Mouse (Mus musculus) myocyte (in vitro differentiated cells): Measurements from ENCODE around the gene Gm37240. TPM values are rescaled to one million over a fixed set of nuclear protein-coding genes. Genes with fewer than 3 reads are reported as not detected.

Experiments
- H3K27me3 ChIP-seq: one replicate; pipeline ENCODE4 v1.6.1; 2011; ENCODE audit not compliant: control insufficient read depth, insufficient read depth, insufficient read length
- H3K36me3 ChIP-seq: one replicate; pipeline ENCODE4 v1.6.1; 2011; ENCODE audit not compliant: control insufficient read depth, insufficient read depth
- H3K4me2 ChIP-seq: one replicate; pipeline ENCODE4 v1.6.1; 2011; ENCODE audit warnings: low read depth, control low read depth
- H3K4me3 ChIP-seq: one replicate; pipeline ENCODE4 v1.5.1; 2011; ENCODE audit warnings: mild to moderate bottlenecking, control low read depth, moderate library complexity
- H3K79me2 ChIP-seq: one replicate; pipeline ENCODE4 v1.6.1; 2011; ENCODE audit not compliant: control insufficient read depth, insufficient read depth
- H3ac ChIP-seq: one replicate; pipeline ENCODE4 v1.6.1; 2011; ENCODE audit not compliant: control insufficient read depth, insufficient read length
- CEBPB ChIP-seq: IDR thresholded peaks from 2 replicates; pipeline ENCODE4 v1.6.1; 2011; ENCODE audit warnings: mild to moderate bottlenecking, moderate library complexity; ENCODE audit not compliant: poor library complexity, insufficient read depth, severe bottlenecking
- E2F4 ChIP-seq: IDR thresholded peaks from one replicate; pipeline ENCODE4 v1.6.1; 2011; ENCODE audit warnings: mild to moderate bottlenecking, control low read depth, moderate library complexity; ENCODE audit not compliant: insufficient read depth
- MAX ChIP-seq: IDR thresholded peaks from one replicate; pipeline ENCODE4 v1.6.1; 2011; ENCODE audit warnings: low read depth, mild to moderate bottlenecking, control low read depth
- MYOD1 ChIP-seq, 3 experiments: IDR thresholded peaks; one replicate each; pipeline ENCODE4 v1.6.1; 2011; ENCODE audit warnings: control low read depth in 2 of 3, low read depth in 2 of 3, mild to moderate bottlenecking in 2 of 3, moderate library complexity in 1 of 3; ENCODE audit not compliant: insufficient read length in 2 of 3, control insufficient read depth in 1 of 3
- MYOG ChIP-seq, 3 experiments: IDR thresholded peaks; one replicate each; pipeline ENCODE4 v1.6.1; 2011; ENCODE audit warnings: control low read depth in 2 of 3, low read depth in 2 of 3, mild to moderate bottlenecking in 2 of 3; ENCODE audit not compliant: insufficient read length in 2 of 3, control insufficient read depth in 1 of 3, insufficient read depth in 1 of 3
- POLR2A ChIP-seq: IDR thresholded peaks from one replicate; pipeline ENCODE4 v1.6.1; 2011; ENCODE audit warnings: low read depth, mild to moderate bottlenecking, control low read depth, moderate library complexity; ENCODE audit not compliant: insufficient read length
- POLR2AphosphoS2 ChIP-seq: IDR thresholded peaks from one replicate; pipeline ENCODE4 v1.6.1; 2011; ENCODE audit warnings: low read depth, control low read depth; ENCODE audit not compliant: insufficient read length
- REST ChIP-seq: IDR thresholded peaks from one replicate; pipeline ENCODE4 v1.6.1; 2011; ENCODE audit warnings: mild to moderate bottlenecking, control low read depth, moderate library complexity; ENCODE audit not compliant: insufficient read depth, insufficient read length
- SRF ChIP-seq: IDR thresholded peaks from one replicate; pipeline ENCODE4 v1.6.1; 2011; ENCODE audit warnings: low read depth; ENCODE audit not compliant: control insufficient read depth, insufficient read length
- TCF12 ChIP-seq: IDR thresholded peaks from one replicate; pipeline ENCODE4 v1.6.1; 2011; ENCODE audit warnings: mild to moderate bottlenecking, control low read depth; ENCODE audit not compliant: poor library complexity, insufficient read depth, severe bottlenecking
- TCF3 ChIP-seq: IDR thresholded peaks from one replicate; pipeline ENCODE4 v1.6.1; 2011; ENCODE audit warnings: low read depth, control low read depth; ENCODE audit not compliant: insufficient read length
- USF1 ChIP-seq: IDR thresholded peaks from one replicate; pipeline ENCODE4 v1.6.1; 2011; ENCODE audit warnings: low read depth, mild to moderate bottlenecking, control low read depth, moderate library complexity
- polyA plus RNA-seq: library from polyadenylated mRNA; unstranded; fragments of >200 nt; fragmentation: generic; extraction: Trizol; gene quantifications from one replicate; pipeline ENCODE4 v1.2.1, GENCODE M21; 2012; ENCODE audit warnings: missing spikeins

Gm37240 gene
- polyA plus RNA-seq, 1 experiment, result 8.7 TPM

- Histone ChIP-seq H3K36me3 (no peaks in the 10 kb centered on the region), H3K27me3 (no peaks in the 10 kb centered on the region), H3ac (no peak overlapping the region), H3K4me3 (no peak overlapping the region), H3K4me2 (no peak overlapping the region), H3K79me2 (peaks cover 11% of the 10 kb centered on the region)
- TF ChIP-seq E2F4, result no peak
- peak in 2 of 3 experiments; percentile 60 to 71 for TF ChIP-seq MYOG (IDR thresholded peaks at IDR 0.05; ENCODE audit: control insufficient read depth in 1 of 3, insufficient read depth in 1 of 3, insufficient read length in 2 of 3, low read depth in 2 of 3)
- TF ChIP-seq USF1, result peak; percentile 46
- no peak for TF ChIP-seq REST
- peak in 2 of 3 experiments; percentile 8 to 83 for TF ChIP-seq MYOD1 (IDR thresholded peaks at IDR 0.05; ENCODE audit: control insufficient read depth in 1 of 3, insufficient read length in 2 of 3, low read depth in 2 of 3)
These were observed 53.7 kb downstream of the Gm37240 start for GRCm38 (mm10) chr3:85833627-85834026.

GRCm38 (mm10) chr3:85832490-85833155 lies 54.7 kb downstream of the Gm37240 start:
- no peaks in the 10 kb centered on the region for H3K27me3 ChIP-seq
- no peaks in the 10 kb centered on the region for H3K36me3 ChIP-seq
- peaks cover 8% of the 10 kb centered on the region for H3K79me2 ChIP-seq
- TF ChIP-seq POLR2AphosphoS2 (no peak), MAX (no peak), E2F4 (no peak), MYOG (IDR thresholded peaks at IDR 0.05; ENCODE audit: control insufficient read depth in 1 of 3, insufficient read depth in 1 of 3, insufficient read length in 2 of 3, low read depth in 2 of 3) (no peak), TCF3 (no peak), POLR2A (no peak), SRF (no peak), MYOD1 (IDR thresholded peaks at IDR 0.05; ENCODE audit: control insufficient read depth in 1 of 3, insufficient read length in 2 of 3, low read depth in 2 of 3) (no peak), REST (no peak), CEBPB (no peak), USF1 (no peak), TCF12 (no peak)
- H3ac ChIP-seq, result no peak overlapping the region
- H3K4me3 ChIP-seq, result no peak overlapping the region
- no peak overlapping the region for H3K4me2 ChIP-seq

GRCm38 (mm10) chr3:85831785-85832184 lies 55.5 kb downstream of the Gm37240 start:
- Histone ChIP-seq H3K27me3 (no peaks in the 10 kb centered on the region), H3K36me3 (no peaks in the 10 kb centered on the region), H3K4me2 (no peak overlapping the region), H3K4me3 (no peak overlapping the region), H3K79me2 (peaks cover 8% of the 10 kb centered on the region), H3ac (no peak overlapping the region)
- TF ChIP-seq E2F4 (no peak), CEBPB (no peak), POLR2A (no peak), MYOD1 (IDR thresholded peaks at IDR 0.05; ENCODE audit: control insufficient read depth in 1 of 3, insufficient read length in 2 of 3, low read depth in 2 of 3) (no peak), MAX (no peak), MYOG (IDR thresholded peaks at IDR 0.05; ENCODE audit: control insufficient read depth in 1 of 3, insufficient read depth in 1 of 3, insufficient read length in 2 of 3, low read depth in 2 of 3) (no peak), USF1 (no peak), SRF (no peak), TCF12 (no peak), REST (no peak)

- H3K27me3 ChIP-seq, result no peaks in the 10 kb centered on the region
- H3K36me3 ChIP-seq, result no peaks in the 10 kb centered on the region
- H3K4me2 ChIP-seq, result peak overlapping the region; percentile 3
- TF ChIP-seq MYOD1 (IDR thresholded peaks at IDR 0.05; ENCODE audit: control insufficient read depth in 1 of 3, insufficient read length in 2 of 3, low read depth in 2 of 3) (peak in 1 of 3 experiments; percentile 28), TCF12 (no peak), MAX (no peak), MYOG (IDR thresholded peaks at IDR 0.05; ENCODE audit: control insufficient read depth in 1 of 3, insufficient read depth in 1 of 3, insufficient read length in 2 of 3, low read depth in 2 of 3) (peak in 1 of 3 experiments; percentile 16), REST (no peak), TCF3 (no peak), POLR2AphosphoS2 (no peak), USF1 (peak; percentile 60)
- peaks cover 8% of the 10 kb centered on the region for H3K79me2 ChIP-seq
- no peak overlapping the region for H3ac ChIP-seq
- no peak overlapping the region for H3K4me3 ChIP-seq
These were observed 58.3 kb downstream of the Gm37240 start for GRCm38 (mm10) chr3:85829047-85829446.

- Histone ChIP-seq H3K36me3 (no peaks in the 10 kb centered on the region), H3K27me3 (no peaks in the 10 kb centered on the region), H3K79me2 (peaks cover 8% of the 10 kb centered on the region), H3K4me3 (no peak overlapping the region), H3ac (no peak overlapping the region), H3K4me2 (no peak overlapping the region)
- no peak for TF ChIP-seq TCF3
- no peak for TF ChIP-seq SRF
- TF ChIP-seq MYOG (IDR thresholded peaks at IDR 0.05; ENCODE audit: control insufficient read depth in 1 of 3, insufficient read depth in 1 of 3, insufficient read length in 2 of 3, low read depth in 2 of 3), result no peak
- TF ChIP-seq TCF12, result no peak
- no peak for TF ChIP-seq USF1
- no peak for TF ChIP-seq CEBPB
- TF ChIP-seq E2F4, result no peak
- no peak for TF ChIP-seq REST
- no peak for TF ChIP-seq MAX
- TF ChIP-seq POLR2A, result no peak
- no peak for TF ChIP-seq POLR2AphosphoS2
- no peak for TF ChIP-seq MYOD1 (IDR thresholded peaks at IDR 0.05; ENCODE audit: control insufficient read depth in 1 of 3, insufficient read length in 2 of 3, low read depth in 2 of 3)
These were observed 59.5 kb downstream of the Gm37240 start for GRCm38 (mm10) chr3:85827815-85828214.
